Mouse (Mus musculus) embryo, embryonic 11.5 days (tissue): ENCODE measurements at regions not wholly inside any gene's neighbourhood (a gene's known extent, or its start where the extent isn't known, plus 50 kb on each side); places are given as distances from the start of the nearest gene placed in this dataset.
"Not testable (repeated sequence)": the region's sequence is repeated elsewhere in the genome, so short reads cannot be mapped to it uniquely, and the experiment has no call there.

Source experiments
- DNase-seq: peaks from one replicate; pipeline ENCODE4 v3.0.0-alpha.2; 2012; ENCODE audit warnings: low read depth, low spot score

GRCm38 (mm10) chr7:111846417-111846816 lies 66.6 kb upstream of the Galnt18 start:
- DNase-seq, result no peak

GRCm38 (mm10) chr7:111843715-111844114 lies 63.9 kb upstream of the Galnt18 start:
- no peak for DNase-seq

GRCm38 (mm10) chr7:111840826-111841225 lies 61.0 kb upstream of the Galnt18 start:
- no peak for DNase-seq

- no peak for DNase-seq
Observed at GRCm38 (mm10) chr7:111838162-111838561, 58.4 kb upstream of the Galnt18 start.

- not testable (repeated sequence) for DNase-seq
Observed at GRCm38 (mm10) chr7:111834356-111834755, 54.6 kb upstream of the Galnt18 start.

- no peak for DNase-seq
Observed at GRCm38 (mm10) chr7:111829931-111830330, 50.2 kb upstream of the Galnt18 start.
